Mouse (Mus musculus) spleen, postnatal 10 days (tissue): ENCODE results near the gene Olfr963.
"Not testable (repeated sequence)": the region's sequence is repeated elsewhere in the genome, so short reads cannot be mapped to it uniquely, and the experiment has no call there.

Experiments used
- DNase-seq, 2 experiments: peaks; one replicate each; pipeline ENCODE4 v3.0.0; 2021 to 2022; ENCODE audit warnings: low spot score in 2 of 2

Gene Olfr963

DNA sequence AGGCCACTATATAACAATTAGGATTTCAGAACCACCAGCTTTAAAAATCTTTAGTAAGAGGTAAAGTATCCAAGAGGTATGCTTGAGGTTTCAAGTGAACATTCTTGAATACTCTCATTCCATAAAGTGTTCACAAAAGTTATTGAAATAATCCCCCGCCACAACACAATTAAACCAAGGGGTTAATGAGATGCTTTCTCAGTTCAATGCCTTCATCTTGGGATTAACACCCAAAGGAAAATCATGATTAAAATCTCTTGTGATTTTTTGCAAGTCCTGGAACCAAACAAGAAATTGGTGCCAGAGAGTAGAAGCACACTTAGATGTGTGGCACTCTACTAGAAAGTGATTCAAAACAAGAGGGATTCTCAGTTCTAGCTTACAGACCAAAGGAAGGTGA is at the start of gene Olfr963:
Gene Olfr963 (plus strand): TSS at position 301 of the 400 bp plus-strand sequence.
- DNase-seq = no peak

DNA sequence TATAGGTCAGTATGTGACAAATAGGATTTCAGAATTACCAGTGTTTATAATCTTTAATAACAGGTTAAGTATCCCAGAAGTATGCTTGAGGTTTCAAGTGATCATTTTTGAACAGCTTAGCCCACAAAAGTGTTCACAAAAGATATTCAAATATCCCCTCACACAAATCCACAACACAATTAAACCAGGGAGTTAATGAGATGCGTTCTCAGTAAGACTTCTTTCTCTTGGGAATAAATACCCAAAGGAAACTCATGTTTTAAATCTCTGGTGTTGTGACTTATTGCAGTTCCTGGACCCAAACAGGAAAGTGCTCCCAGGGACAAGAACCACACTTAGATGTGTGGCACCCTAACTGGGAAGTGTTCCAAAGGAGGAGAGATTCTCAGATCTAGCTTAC is 45.9 kb upstream of the Olfr963 start, which contains the start of gene Olfr960:
Gene Olfr960 (plus strand): TSS at position 301 of the 400 bp plus-strand sequence.
- DNase-seq = no peak

DNA sequence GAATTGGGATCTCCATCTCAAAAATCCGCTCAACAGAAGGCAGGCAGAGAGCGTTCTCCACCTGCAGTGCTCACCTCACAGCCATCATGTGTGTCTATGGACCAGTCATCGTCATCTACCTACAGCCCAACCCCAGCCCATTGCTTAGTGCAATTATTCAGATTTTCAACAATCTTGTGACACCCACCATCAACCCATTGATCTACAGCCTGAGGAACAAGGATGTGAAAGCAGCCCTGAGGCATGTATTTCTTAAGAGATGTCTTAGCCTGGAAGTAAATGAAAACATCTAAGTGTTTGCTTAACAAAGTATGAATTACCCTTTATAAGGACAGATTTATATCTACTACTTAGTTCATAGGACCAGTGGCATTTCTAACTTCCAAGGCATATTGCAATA is 43.2 kb upstream of the Olfr963 start:
- no peak for DNase-seq

DNA sequence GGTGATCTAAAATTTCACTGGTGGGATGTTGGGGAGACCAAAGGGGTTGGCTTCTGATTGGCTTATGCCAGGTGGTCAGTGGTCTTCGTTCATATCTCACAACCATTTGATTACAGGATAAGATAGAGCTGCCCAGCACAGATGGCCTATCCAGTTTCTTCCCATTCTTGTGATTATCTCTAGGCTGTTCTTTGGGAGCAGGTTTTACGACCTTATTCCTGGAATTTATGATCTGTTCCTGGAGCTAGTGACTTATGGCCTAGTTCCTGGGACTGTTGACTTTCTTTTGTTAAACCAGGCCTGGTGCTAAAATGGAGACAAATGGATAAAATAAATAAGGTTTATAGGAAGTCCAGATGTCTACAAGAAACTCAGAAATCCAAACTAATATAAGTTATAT is 42.3 kb upstream of the Olfr963 start:
- DNase-seq = no peak

DNA sequence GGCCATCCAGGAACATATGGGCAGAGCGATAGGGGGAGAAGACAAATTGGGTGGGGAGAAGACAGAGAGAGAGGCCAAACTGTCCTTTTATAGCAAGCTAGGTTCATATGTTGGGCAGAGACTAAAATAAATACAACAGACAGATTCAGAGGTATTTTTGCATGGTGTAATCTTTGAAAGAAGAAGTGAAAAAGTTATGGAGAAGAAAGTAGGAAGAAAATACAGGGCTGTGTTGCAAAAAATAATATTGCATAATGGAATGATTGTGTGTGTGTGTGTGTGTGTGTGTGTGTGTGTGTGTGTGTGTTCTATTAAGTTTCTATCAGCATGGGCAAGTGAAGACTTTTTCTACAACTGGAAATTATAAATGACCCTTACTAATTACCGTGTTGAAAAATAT is 37.9 kb upstream of the Olfr963 start:
- DNase-seq = no peak

DNA sequence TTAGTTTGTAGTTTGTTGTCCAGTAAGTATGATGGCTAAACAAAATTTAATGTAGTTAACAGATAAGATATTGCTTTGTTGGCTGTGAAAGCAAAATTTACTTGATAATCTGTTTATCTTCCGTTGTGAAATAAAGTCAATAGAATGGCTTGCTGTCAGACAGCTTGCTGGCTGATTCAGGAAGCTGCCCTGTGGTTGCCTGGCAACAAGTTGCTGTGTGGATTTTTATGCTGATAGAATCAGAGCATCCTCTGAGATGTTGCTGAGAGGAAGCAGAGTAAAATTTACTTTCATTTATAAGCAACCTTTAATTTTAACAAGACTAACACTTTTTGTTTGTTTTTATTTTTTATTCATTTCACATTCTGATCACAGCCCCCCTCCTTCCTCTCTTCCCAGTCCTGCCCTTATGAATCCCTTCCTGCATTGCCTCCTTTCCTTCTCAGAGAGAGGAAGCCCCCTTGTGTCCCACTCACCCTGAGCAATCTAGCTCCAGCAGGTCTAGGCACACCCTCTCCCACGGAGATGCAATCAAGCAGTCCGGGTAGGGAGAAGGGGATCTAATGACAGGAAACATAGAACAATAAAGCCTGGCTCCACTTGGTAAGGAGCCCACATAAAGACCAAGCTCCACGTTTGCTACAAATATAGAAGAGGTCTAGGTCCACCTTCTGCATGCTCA is 33.0 kb upstream of the Olfr963 start:
- DNase-seq = no peak

DNA sequence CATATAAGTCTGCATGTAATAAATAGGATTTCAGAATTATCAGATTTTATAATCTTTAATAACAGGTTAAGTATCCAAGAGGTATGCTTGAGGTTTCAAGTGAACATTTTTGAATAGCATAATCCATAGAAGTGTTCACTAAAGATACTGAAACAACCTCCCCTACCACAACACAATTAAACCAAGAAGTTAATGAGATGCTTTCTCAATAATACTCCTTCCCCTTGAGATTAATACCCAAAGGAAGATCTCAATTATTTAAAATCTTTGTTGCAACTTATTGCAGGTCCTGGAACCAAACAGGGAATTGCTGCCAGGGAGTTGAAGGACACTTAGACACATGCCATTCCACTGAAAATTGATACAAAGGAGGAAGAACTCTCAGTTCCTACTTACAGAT is 22.2 kb upstream of the Olfr963 start, which contains the start of gene Olfr961:
Gene Olfr961 (plus strand): TSS at position 301 of the 400 bp plus-strand sequence.
- DNase-seq = no peak

DNA sequence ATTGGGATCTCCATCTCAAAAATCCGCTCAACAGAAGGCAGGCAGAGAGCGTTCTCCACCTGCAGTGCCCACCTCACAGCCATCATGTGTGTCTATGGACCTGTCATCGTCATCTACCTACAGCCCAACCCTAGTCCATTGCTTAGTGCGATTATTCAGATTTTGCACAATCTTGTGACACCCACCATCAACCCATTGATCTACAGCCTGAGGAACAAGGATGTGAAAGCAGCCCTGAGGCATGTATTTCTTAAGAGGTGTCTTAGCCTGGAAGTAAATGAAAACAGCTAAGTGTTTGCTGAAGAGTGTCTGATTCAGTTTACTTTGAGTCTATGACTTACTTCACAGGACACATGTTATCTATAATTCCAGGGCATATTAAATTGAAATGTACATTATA is 19.6 kb upstream of the Olfr963 start:
- DNase-seq = no peak

DNA sequence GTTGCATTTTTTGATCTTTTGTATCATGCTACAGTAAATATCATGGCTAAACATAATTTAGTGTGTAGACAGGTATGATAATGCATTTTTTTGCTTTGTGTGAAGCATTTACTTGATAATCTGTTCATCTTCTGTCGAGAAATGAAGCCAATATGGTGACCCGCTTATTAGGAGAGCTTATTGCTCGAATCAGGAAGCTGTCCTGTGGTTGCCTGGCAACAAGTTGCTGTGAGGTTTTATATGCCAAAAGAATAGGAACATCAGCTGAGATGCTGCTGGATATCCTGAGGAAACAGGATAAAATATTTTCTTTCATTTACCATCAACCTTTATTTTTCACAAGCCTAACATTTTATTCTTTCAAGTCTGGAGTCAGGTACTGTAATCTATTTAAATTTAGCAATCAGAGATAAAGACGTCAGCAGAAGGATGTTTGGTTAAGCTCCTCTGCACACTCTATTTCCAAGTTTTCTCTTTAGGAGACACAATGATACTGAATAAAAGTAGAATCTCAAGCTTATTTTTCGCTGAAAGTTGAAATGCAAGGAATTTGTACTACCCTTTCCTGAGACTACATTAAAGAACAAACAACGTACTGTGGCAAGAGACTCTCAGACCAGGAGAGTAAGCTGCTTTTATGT is 12.1 kb upstream of the Olfr963 start:
- no peak for DNase-seq

DNA sequence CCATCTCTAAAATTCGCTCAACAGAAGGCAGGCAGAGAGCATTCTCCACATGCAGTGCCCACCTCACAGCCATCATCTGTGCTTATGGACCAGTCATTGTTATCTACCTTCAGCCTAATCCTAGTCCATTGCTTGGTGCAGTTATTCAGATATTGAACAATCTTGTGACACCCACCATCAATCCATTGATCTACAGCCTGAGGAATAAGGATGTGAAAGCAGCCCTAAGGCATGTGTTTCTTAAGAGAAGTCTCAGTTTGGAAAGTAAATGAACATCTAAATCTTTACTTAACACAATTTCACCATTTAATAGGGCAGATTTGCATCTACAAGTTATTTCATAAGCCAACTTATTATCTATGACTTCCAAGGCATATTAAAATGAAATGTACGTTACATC is 2.7 kb downstream of the Olfr963 start:
- DNase-seq = no peak

DNA sequence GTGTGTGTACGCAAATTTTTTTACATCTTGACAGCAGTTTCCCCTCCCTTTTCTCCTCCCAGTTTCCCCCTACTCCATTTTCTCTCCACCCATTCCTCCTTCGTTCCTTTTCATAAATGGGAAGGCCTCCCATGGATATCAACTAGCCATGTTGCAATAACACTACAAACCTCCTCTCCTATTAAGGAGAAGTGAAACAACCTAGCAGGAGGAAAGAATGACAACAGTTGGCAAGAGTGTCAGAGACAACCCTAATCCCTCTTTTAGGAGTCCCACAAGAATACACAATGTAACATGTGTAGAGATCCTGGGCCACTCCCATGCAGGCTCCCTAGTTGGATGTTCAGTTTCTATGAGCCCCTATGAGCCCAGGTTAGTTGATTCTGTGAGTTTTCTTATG is 7.8 kb downstream of the Olfr963 start:
- DNase-seq = no peak

DNA sequence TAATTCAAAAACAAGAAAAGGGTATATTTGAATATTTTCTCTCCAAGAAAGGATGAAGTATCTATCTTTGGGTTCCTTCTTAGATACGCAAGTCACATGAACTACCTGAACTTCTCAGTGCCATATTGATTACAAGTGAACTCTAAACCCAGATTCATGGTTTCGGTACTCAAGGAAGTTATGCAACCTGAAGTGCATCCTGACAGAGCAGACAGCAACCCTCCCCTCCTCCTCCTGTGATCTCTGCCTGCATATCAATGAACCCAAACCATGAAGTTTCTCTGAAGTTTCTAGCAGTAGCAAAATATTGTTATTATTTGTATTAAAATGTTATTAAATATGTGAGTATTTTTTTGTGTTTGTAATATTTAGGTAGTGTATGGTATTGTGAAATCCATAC is 11.6 kb downstream of the Olfr963 start:
- DNase-seq = no peak

DNA sequence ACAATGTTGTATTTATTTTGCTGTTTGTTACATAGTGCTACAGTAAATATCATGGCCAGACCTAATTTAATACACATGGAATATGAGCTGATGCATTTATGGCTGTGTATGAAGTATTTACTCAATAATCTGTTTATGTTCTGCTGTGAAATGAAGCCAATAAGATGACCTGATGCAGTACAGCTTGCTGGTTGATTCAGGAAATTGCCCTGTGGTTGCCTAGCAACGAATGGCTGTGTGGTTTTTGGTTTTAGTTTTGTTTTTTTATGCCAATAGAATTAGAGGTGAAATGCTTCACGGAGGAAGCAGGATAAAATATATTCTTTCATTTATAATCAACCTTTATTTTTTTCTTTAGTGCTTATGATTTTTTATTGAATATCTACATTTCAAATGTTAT is 12.3 kb downstream of the Olfr963 start:
- no peak for DNase-seq

DNA sequence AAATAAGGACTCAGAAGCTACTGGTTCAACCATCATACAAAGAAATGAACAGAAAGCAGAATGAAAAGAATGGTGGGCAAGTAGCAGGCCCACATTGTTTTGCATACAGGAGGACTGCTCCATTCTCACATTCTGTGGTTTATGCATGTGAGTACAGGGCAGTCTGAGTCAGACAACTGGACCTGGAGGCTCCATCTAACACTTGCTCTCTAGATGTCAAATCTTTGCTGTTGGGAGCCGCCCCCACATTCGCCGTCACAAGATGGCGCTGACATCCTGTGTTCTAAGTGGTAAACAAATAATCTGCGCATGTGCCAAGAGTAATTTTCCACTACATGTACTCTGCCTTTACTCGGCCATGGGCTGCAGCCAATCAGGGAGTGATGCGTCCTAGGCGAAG is 34.1 kb downstream of the Olfr963 start:
- not testable (repeated sequence) for DNase-seq

DNA sequence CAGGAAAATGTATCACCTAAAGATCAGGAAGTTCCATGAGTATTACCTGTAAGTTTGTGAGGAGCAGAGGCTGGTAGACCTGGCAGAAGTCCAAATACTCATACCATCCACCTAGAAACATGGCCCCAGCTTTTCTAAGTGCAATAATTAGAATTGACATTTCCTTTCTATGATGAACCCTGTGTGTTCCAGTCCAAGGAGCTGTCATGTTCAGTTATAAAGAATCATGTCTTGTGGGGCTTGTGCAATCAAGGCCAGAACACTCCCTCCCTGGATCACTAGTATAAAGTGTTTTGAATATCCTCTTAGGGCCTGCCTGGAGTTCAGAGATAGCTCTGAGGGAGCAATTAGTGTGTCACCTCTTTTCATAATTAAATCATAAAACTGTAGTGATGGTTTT is 40.0 kb downstream of the Olfr963 start, which contains the start of gene Olfr149:
Gene Olfr149 (minus strand): TSS at position 101 of the 400 bp plus-strand sequence.
- DNase-seq = no peak

DNA sequence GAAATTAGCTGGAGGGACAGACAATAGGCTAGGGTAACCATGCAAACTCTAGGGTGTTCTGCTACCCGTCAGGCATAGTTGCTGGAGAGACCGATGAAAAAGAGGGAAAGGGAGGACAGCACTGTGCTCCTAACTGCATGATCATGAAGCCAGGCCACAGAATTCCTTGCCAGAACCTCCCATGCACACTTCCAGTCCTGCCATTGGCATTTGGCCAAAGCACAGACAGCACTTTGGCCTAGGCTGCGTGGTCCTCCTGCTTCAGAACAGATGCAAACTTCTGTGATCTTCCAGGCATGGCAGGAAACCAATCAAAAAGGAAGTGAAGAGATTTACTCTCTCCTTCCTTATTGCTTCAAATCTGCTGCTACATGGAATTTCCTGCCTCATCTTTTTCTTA is 42.0 kb downstream of the Olfr963 start:
- no peak for DNase-seq

DNA sequence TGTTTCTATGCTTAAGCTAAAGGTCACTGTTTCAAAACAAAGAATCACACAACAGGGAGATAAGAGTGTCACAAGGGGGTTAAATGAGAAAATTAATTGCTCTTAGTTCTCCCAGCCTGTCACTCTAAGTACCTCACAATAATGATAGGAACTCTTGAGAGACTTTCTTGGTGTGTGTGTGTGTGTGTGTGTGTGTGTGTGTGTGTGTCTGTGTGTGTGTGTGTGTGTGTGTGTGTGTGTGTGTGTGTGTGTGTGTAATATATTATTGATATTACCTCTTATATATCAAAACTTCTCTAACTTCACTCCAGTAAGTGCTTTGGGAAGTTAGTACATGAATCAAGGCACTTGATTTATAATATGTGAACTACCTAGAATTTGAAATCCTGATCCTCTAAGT is 44.0 kb downstream of the Olfr963 start, which contains the start of gene Olfr965:
Gene Olfr965 (plus strand): TSS at position 301 of the 400 bp plus-strand sequence.
- DNase-seq = no peak
